Mouse (Mus musculus): Measurements from ENCODE around the gene Olfr870. TPM values are rescaled to one million over a fixed set of nuclear protein-coding genes. Genes with fewer than 3 reads are reported as not detected.
"Not testable (repeated sequence)": the region's sequence is repeated elsewhere in the genome, so short reads cannot be mapped to it uniquely, and the experiment has no call there.

The Olfr870 gene
- polyA plus RNA-seq (2015; fragmentation: Nextera tagmentation; extraction: Ambion mirVana): not detected in 2 replicates

DNA sequence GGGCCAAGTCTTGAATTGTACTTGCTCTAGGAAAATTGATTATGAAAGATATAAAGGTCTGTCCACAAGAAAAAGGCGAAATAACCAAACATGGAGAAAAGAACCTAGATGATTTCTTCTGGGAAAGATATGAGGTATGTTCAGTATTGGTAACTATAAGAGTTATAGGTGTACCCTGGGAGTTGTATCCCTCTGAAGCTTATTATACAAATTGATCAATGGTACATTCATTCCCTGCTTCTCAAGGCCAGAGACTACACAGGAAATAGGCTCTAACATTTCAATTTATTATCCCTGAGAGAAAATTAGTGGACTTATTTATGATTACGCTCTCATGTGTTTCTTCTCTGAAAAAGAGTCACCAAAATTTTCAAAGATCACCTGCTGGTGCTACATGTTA is at the start of gene Olfr870:
TSS of gene Olfr870 (minus strand) at position 101 of the 400 bp plus-strand sequence.
- Histone ChIP-seq H3K4me1 (no peaks in the 10 kb centered on the region), H3K36me3 (no peaks in the 10 kb centered on the region), H3K27me3 (replicated peaks) (no peaks in the 10 kb centered on the region), H3K4me3 (replicated peaks) (no peak within 1 kb of the TSS), H3K9me3 (no peaks in the 10 kb centered on the region), H3K9ac (no peak within 1 kb of the TSS), H3K27ac (no peak within 1 kb of the TSS), H3K4me2 (no peak within 1 kb of the TSS)
- no peak for ATAC-seq (ENCODE audit: insufficient read depth, low FRiP score, low read depth)
- 73% methylated on average over 2 of the region's 2 CpGs for WGBS

- no peak for ATAC-seq (ENCODE audit: insufficient read depth, low FRiP score, low read depth)
- Histone ChIP-seq H3K36me3 (no peaks in the 10 kb centered on the region), H3K27ac (no peak within 1 kb of the TSS), H3K9ac (no peak within 1 kb of the TSS), H3K27me3 (replicated peaks) (no peaks in the 10 kb centered on the region), H3K4me3 (replicated peaks) (no peak within 1 kb of the TSS), H3K4me2 (no peak within 1 kb of the TSS), H3K4me1 (no peaks in the 10 kb centered on the region), H3K9me3 (no peaks in the 10 kb centered on the region)
Observed at GRCm38 (mm10) chr9:20211907-20212306, 38.0 kb upstream of the Olfr870 start, which contains the start of gene Olfr871. Gene Olfr871, plus strand, starts transcription at chr9:20212207.

DNA sequence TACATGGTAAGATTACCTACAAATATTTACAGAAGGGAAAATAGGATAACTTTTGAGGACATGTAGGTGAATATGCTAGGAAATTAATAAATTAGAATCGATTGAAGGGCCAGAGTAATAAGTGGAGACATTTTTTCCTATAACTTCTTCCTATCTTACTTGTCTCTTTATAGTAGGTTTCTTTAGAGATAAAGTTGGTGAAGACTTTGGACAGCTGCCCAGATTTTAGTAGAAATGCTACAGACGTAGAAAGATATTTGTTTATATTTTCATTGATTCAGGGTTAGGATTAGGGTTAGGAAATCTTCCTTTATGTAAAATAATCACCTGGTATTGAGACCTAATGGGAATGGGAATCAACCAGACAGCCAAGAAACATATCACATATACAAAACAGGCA is 37.6 kb upstream of the Olfr870 start:
- no peaks in the 10 kb centered on the region for H3K9me3 ChIP-seq
- no peaks in the 10 kb centered on the region for H3K4me1 ChIP-seq
- no peak for ATAC-seq (ENCODE audit: insufficient read depth, low FRiP score, low read depth)
- H3K27ac ChIP-seq: no peak overlapping the region
- no peaks in the 10 kb centered on the region for H3K36me3 ChIP-seq
- 59% methylated on average over 2 of the region's 2 CpGs for WGBS
- no peak overlapping the region for H3K4me3 ChIP-seq (replicated peaks)
- no peak overlapping the region for H3K9ac ChIP-seq
- no peaks in the 10 kb centered on the region for H3K27me3 ChIP-seq (replicated peaks)
- H3K4me2 ChIP-seq: no peak overlapping the region

GRCm38 (mm10) chr9:20210812-20211211 is 37.0 kb upstream of the Olfr870 start:
- H3K36me3 ChIP-seq: no peaks in the 10 kb centered on the region
- H3K27ac ChIP-seq: no peak overlapping the region
- H3K9ac ChIP-seq: no peak overlapping the region
- no peak for ATAC-seq (ENCODE audit: insufficient read depth, low FRiP score, low read depth)
- H3K4me1 ChIP-seq: no peaks in the 10 kb centered on the region
- H3K27me3 ChIP-seq (replicated peaks): no peaks in the 10 kb centered on the region
- no peak overlapping the region for H3K4me2 ChIP-seq
- no peak overlapping the region for H3K4me3 ChIP-seq (replicated peaks)
- no peaks in the 10 kb centered on the region for H3K9me3 ChIP-seq
- WGBS: 55% methylated on average over 1 of the region's 1 CpGs

GRCm38 (mm10) chr9:20203413-20203984 is 29.6 kb upstream of the Olfr870 start:
- WGBS: 89% methylated on average over 7 of the region's 7 CpGs
- not testable (repeated sequence) for H3K9me3 ChIP-seq; H3K4me1 ChIP-seq; H3K4me3 ChIP-seq (replicated peaks); H3K27ac ChIP-seq; H3K27me3 ChIP-seq (replicated peaks); H3K9ac ChIP-seq; H3K4me2 ChIP-seq; H3K36me3 ChIP-seq; ATAC-seq (ENCODE audit: insufficient read depth, low FRiP score, low read depth)

GRCm38 (mm10) chr9:20202131-20202530 is 28.3 kb upstream of the Olfr870 start:
- Histone ChIP-seq H3K36me3 (no peaks in the 10 kb centered on the region), H3K4me1 (no peaks in the 10 kb centered on the region), H3K27ac (no peak overlapping the region), H3K4me2 (no peak overlapping the region), H3K4me3 (replicated peaks) (no peak overlapping the region), H3K9ac (no peak overlapping the region), H3K9me3 (no peaks in the 10 kb centered on the region), H3K27me3 (replicated peaks) (no peaks in the 10 kb centered on the region)
- 63% methylated on average over 1 of the region's 1 CpGs for WGBS
- ATAC-seq (ENCODE audit: insufficient read depth, low FRiP score, low read depth): no peak

DNA sequence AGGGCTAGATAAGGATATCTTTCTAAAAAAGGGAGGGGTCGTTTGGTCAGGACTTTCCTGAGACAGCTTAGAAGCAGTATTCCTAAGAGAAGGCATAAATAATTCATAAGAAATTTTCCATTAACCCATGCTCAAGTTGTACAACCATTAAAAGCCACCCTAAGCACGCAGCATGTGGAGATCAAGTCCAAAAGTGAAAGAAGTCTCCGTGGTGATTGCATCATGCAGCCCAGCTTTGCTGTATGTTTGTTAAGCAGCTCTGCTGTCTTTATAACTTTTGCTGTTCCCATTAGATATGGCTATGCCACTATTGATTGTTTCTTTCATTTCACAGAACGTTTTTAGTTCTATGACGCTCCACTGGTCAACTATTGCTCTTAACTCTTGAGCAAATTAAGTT is 5.6 kb upstream of the Olfr870 start:
- WGBS: 63% methylated on average over 5 of the region's 5 CpGs
- Histone ChIP-seq H3K27me3 (replicated peaks) (no peaks in the 10 kb centered on the region), H3K4me2 (no peak overlapping the region)

DNA sequence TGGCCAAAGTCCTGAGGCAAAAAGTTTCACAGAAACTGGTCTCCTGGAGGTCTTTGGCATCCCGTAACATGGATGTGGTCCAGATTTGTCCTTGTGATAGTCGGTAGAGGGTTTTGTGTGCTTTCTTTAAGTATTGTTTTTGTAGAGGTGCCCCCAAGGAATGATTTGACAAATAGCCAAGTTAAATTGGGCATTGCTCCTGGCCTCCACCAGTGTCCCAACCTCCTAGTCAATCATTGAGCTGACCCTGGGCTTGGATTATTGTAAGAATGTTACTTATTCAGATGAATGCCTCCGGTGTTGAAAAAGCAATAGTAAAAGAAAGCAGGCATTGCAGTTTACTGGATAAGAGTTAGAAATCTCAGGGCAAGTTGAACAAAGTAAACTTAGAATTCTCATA is 24.2 kb downstream of the Olfr870 start:
- no peaks in the 10 kb centered on the region for H3K36me3 ChIP-seq
- no peak overlapping the region for H3K4me2 ChIP-seq
- H3K4me1 ChIP-seq: no peaks in the 10 kb centered on the region
- H3K9me3 ChIP-seq: no peaks in the 10 kb centered on the region
- no peak for ATAC-seq (ENCODE audit: insufficient read depth, low FRiP score, low read depth)
- H3K4me3 ChIP-seq (replicated peaks): no peak overlapping the region
- no peak overlapping the region for H3K27ac ChIP-seq
- WGBS: 85% methylated on average over 3 of the region's 3 CpGs
- H3K9ac ChIP-seq: no peak overlapping the region
- no peaks in the 10 kb centered on the region for H3K27me3 ChIP-seq (replicated peaks)

More for the DNA sequence above, 5.6 kb upstream of the Olfr870 start:
- Histone ChIP-seq H3K4me1 (no peaks in the 10 kb centered on the region), H3K36me3 (no peaks in the 10 kb centered on the region), H3K27ac (no peak overlapping the region), H3K4me3 (replicated peaks) (no peak overlapping the region), H3K9ac (no peak overlapping the region), H3K9me3 (no peaks in the 10 kb centered on the region)
- no peak for ATAC-seq (ENCODE audit: insufficient read depth, low FRiP score, low read depth)

GRCm38 (mm10) chr9:20128709-20129108 is 45.1 kb downstream of the Olfr870 start, which contains the start of gene Olfr869:
Gene Olfr869, plus strand, starts transcription at chr9:20129009.
- Histone ChIP-seq H3K4me1 (no peaks in the 10 kb centered on the region), H3K36me3 (no peaks in the 10 kb centered on the region), H3K4me3 (replicated peaks) (no peak within 1 kb of the TSS), H3K9ac (no peak within 1 kb of the TSS), H3K4me2 (no peak within 1 kb of the TSS), H3K27ac (no peak within 1 kb of the TSS), H3K27me3 (replicated peaks) (no peaks in the 10 kb centered on the region), H3K9me3 (no peaks in the 10 kb centered on the region)
- WGBS: 75% methylated on average over 2 of the region's 2 CpGs
- no peak for ATAC-seq (ENCODE audit: insufficient read depth, low FRiP score, low read depth)

Other genes starting within 250 kb of the Olfr870 start
- not detected in 2 replicates for gene Olfr866, start 146.0 kb downstream of the Olfr870 start, polyA plus RNA-seq (2015; fragmentation: Nextera tagmentation; extraction: Ambion mirVana)
- gene Olfr867, start 116.5 kb downstream of the Olfr870 start, polyA plus RNA-seq (2015; fragmentation: Nextera tagmentation; extraction: Ambion mirVana): not detected in 2 replicates
- gene Olfr868, start 75.4 kb downstream of the Olfr870 start, polyA plus RNA-seq (2015; fragmentation: Nextera tagmentation; extraction: Ambion mirVana): not detected in 2 replicates
- gene Olfr869, start 45.0 kb downstream of the Olfr870 start, polyA plus RNA-seq (2015; fragmentation: Nextera tagmentation; extraction: Ambion mirVana): not detected in 2 replicates
- gene Olfr871, start 38.1 kb upstream of the Olfr870 start, polyA plus RNA-seq (2015; fragmentation: Nextera tagmentation; extraction: Ambion mirVana): not detected in 2 replicates
- not detected in 2 replicates for gene Olfr872, start 63.1 kb upstream of the Olfr870 start, polyA plus RNA-seq (2015; fragmentation: Nextera tagmentation; extraction: Ambion mirVana)
- gene Olfr39, start 108.3 kb upstream of the Olfr870 start, polyA plus RNA-seq (2015; fragmentation: Nextera tagmentation; extraction: Ambion mirVana): not detected in 2 replicates
- gene Olfr873, start 124.5 kb upstream of the Olfr870 start, polyA plus RNA-seq (2015; fragmentation: Nextera tagmentation; extraction: Ambion mirVana): not detected in 2 replicates
- 0.08 TPM in 1 of 2 replicates, not detected in the other for gene Olfr18, start 162.0 kb upstream of the Olfr870 start, polyA plus RNA-seq (2015; fragmentation: Nextera tagmentation; extraction: Ambion mirVana)
- 30.5 and 33.9 TPM in 2 replicates for gene Zfp560, start 211.1 kb upstream of the Olfr870 start, polyA plus RNA-seq (2015; fragmentation: Nextera tagmentation; extraction: Ambion mirVana)